Mouse (Mus musculus) lung, adult 18-20 months (tissue): Measurements from ENCODE around the gene Gm3336.
A peak's percentile ranks its signal among the peaks of the same experiment; 100 is the strongest.

Source experiments
- DNase-seq, 2 experiments: peaks; one replicate each; pipeline ENCODE4 v3.0.0; 2022; ENCODE audit warnings: mixed read lengths in 2 of 2

The Gm3336 gene

DNA sequence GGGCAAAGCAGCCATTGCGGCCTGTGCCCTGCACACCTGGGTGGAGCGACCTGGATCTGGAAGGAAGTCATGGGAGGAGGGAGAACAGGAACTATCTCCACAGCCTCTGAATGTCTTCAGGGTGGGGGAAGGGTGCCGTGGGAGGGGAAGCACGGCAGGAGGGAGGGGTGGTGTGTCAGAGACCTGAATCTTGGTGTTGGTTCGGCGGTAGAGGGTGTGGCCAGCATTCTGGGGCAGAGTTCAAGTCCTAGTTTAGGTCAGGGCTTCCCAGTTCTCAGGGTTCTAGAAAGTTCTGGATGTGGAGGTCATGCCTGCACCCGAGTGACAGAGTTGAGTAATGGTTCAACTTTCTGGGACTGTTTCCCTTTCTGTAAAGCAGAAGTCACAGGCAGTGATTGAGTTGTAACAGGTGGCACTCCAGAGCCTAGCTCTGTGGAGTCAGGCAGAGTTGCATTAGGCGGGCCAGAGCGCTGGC is 1.5 kb downstream of the Gm3336 start:
- DNase-seq, result peak; percentile 67 to 68

DNA sequence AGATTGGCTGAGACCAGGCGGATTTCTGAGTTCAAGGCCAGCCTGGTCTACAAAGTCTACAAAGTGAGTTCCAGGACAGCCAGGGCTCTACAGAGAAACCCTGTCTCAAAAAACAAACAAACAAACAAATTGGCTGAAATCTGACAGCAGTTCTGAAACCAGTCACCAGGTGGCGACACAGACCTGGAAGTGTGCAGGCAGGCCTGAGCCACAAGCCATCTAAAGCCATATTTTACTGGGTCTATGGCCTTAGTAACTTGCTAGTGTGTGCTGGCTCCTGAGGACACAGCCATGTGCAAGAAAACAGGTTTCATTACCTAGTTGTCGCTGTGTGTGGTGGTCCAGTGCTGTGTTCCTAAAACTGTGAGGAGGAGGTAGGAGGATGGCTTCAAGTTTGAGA is 2.4 kb downstream of the Gm3336 start:
- DNase-seq, result peak; percentile 77 to 81

DNA sequence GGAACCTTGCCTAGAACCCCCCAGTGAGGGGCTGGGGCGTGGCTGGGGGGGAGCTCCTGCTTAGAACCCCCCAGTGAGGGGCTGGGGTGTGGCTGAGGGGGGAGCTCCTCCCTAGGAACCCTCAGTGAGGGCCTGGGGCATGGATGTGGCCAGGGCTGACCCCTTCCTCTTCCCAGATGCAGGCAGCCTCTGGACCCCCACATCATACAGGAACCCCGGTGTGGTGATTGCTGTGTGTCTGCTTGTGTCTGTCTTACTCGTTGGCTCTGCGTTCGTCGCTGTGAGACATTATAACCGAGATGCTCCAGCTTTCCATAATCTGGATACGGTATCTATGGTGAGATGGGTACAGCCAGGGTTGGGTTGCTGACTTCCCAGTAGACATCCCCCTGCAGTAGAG is 3.3 kb downstream of the Gm3336 start:
- DNase-seq, result no peak

DNA sequence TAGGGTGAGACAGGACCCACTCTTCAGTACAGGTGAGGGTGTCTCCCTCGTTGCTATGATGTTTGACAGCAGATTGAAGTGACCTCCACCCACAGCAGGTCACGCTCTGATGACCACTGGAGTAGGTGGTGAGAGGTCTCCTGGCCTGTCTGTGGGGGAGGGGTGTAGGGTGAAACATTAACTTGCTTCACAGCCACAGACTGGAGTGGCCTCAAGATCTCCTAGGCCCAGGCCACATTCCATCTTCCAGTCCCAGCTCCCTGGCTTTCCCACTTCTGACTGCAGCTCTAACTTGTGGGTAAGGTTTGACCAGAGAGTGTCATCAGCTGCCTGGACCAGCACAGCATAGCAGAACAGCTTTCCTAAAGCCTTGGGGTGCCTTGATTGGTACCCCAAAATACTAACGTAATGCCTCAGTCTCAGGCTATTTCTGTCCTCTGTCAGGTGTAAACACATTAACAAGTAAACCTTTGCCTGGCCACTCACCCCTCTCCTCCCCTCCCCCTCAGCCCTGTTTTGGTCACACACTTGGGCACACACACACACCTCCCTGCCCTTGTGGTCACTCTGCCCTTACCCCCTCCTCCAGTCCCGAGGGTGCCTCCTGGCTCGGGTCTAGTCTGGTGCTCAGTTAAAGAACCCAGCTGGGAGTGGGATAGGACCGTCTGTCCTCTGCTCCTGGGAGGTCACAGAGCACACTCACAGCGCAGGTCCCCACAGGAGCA is 5.3 kb downstream of the Gm3336 start, which contains the start of gene Pde4c:
Gene Pde4c, plus strand, starts transcription at position 235 of the 725 bp plus-strand sequence.
- DNase-seq, result peak; percentile 78 to 87

DNA sequence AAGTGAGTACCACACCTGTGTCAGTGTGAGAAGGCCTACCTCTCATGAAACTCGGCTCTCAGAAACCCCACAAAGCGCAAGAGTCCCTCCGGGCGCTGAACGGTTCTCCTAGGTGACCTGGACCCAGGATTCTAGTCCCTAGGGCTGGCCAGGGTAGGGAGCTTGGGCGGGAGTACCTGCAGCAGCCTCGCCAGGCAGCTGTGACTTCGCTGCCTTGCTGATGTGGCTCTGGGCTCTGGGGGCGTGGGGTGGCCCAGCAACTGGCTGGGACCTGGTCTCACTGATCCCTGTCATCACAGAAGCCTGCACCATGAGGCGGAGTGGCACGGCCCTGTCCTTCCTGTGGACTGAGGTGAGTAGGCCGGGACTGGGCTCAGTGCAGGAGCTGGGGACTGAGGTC is 5.9 kb downstream of the Gm3336 start:
- DNase-seq, result no peak

DNA sequence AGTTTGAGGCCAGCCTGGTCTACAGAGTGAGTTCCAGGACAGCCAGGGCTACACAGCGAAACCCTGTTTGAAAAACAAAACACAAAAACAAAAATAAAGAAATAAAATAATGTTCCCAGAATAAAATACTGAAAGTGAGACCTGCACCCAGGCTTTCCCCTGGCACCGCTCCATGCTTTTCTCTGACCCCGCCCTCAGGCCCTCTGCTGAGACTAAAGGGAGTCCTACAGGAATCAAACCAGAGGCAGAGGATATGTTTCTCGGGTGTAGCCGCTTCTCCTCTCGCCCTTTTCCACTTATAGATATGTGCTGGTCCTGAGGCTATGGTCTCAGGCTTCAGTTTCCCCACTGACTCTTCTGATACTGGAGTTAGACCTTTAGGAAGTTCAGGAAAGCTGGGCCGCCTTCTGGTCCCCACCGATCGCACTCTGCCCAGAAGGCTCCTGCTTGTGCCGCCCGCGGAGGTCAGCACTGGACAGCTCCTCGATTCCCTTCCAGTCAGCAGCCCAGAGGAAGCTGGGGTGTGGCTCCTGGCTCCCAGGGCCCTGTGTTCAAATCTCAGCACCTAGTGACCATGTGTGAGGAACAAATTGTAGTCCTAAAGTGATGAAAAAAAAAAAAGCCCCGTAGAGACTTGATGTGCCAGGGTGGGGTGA is 7.6 kb downstream of the Gm3336 start:
- peak in 1 of 2 experiments; percentile 52 for DNase-seq

DNA sequence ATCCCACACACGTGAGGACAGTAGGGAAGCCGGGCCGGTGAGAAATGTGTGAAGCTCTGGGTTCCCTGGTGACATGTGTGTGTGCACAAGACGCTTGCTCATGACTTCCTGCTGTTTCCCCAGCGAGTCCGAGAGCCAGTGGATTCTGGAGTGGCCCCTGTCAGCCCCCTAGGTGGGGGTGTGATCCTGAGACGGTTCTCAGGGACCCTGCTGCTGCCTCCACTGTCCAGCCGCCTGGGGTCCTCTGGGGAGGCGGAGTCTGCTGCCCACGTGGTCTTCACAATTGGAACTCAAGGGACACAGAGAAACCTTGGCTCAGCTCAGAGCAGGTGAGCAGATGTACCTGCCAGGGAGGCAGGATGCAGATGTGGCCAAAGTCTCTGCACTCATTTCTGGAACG is 8.4 kb downstream of the Gm3336 start:
- DNase-seq, result no peak

DNA sequence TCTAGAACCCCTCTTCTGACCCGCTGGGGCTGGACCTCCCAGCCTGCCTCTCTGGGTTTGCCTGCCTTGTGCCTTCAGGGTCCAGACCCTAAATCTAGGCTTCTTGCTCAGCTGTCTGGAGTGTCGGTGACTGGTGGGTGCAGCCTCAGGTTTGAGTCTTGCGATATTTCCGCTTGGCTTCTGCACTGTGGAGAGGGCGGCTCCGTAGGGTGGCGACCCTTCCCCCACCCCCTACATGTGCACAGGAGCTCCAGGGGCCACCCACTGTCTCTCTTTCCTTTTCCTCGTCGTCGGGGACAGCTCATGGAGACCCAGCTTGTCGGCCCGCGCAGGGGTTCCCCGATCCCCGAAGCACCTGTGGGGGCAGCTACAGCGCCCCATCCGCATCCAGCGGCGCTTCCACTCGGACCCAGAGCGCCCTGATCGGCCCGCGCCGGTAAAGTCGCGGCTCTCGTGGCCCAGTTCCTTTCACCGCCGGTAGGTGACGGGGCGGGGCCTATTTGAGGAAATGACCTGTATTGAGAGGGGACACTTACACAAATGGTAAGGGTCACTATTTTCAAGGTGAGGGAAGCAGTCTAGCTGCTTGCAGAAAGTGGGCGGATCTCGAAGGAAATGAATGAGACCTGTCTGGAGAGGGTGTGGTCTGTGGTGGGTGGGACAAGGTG is 11.6 kb downstream of the Gm3336 start:
- peak; percentile 42 to 55 for DNase-seq

DNA sequence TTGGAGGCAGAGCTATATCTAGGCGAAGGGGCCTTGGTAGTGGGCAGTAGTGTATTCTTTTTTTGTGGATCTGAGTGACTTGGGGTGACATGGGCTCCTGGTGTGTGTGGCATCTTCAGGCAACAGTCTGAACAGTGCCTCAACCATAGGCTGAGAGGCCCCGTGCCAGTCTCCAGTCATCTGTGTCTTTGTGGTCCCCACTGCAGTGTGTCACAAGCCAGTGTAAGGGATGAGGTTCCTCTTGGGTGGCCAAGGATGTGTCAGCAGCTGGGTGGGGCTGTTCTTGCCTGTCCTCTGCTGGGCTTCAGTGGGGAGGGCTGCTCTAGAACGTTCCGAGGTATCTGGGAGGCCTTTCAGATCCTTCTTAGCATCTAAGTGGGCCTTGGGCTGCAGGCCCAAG is 12.6 kb downstream of the Gm3336 start:
- DNase-seq, result no peak

DNA sequence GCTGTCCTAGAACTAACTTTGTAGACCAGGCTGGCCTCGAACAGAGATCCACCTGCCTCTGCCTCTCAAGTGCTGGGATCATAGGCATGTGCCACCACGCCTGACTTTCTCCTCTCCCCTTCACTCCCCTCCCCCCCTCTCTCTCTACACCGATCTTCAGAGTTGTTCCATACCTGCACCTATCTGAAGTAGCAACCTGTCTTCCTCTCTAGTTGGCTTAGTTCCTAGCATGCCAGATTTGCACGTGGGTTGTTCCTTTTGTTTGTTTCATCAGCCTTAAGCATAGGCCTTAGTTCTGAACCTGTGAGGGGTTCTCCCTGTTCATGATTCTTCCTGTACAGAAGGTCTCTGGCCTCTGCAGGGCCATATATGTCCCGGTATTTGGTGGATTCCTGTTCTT is 19.4 kb downstream of the Gm3336 start:
- DNase-seq, result no peak

DNA sequence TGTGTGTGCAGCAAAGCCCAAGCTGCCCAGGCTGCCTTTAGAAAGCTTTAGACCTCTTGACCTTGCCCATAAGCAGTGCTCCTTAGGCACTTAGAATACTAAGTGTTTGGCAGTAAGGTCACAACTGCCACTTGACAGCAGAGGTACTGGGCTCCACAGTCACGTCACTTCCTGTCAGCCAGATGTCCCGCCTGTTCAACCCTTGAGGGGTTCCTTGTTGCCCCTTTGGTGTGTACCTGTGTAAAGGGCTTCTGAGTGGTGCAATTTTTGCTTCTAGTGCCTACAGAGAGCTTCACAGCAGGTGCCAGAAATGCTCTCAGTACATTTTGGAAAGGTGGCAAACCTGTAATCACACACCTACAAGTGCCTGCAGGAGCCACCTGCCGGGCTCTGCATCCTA is 19.9 kb downstream of the Gm3336 start:
- peak; percentile 84 to 91 for DNase-seq

DNA sequence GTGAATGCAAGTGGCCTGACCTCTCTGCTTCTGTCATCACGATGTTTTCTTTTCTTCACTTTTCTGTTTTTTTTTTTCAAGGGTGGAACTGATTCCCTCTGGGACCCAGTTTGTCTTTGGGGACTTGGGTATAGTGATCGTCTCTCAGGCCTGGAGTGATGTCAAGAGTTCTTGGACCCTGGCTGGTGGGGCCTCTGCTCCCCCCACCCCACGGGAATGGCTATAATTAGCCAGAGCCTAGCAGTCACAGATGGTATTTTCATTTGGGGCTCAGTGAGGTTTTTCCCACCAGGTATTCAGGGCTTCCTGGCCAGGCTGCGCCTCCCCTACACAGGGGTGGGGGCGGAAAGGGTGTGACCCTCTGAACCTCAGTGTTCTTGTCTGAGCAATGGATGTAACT is 23.3 kb downstream of the Gm3336 start:
- no peak for DNase-seq

DNA sequence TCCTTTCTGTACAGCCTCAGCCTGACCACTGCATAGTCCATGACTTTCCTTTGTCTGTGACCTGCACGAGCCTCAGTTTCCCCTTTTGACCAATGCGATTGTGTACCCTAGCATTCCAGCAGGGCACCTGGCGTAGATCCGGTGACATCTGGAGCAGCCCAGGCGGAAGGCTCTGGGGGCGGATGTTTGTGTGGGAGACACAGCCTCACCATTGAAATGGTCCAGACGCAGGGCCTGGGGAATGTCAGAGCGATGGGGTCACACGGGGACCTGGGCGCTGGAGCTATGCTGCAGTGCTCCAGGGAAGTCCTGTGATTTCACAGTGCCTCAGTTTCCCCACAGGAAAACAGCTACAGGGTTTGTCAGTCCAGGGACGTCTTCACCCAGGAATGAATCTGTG is 23.8 kb downstream of the Gm3336 start:
- no peak for DNase-seq

DNA sequence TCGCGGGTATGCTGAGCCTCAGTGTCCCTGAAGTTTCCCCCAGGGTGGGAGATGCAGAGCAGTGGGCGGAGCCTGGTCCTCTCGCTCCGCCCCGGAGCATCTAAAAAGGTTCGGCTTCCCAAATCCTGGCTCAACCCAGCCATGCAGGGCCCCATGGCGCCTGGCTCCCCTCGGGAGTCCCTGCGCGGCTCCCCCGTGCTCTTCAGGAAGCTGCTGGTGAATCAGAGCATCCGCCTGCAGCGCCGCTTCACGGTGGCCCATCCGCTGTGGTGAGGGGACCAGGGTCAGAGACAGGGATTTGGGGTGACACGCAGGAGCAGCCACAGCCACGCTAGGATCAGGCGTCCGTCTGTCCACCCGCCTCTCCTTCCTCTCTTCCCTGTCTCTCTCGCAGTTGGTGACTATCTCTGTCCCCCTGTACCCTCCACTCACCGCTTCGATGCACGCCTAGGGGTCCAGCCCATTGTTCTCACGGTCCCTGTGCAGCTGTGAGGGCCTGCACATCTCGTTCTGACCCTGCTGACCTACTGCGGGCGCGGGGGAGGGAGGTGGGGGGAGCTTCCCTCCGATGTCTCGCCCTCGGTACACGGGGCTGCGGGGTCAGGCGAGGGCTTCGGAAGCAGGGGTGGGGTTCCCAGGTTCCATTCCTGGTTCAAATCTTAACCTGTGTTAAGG is 24.8 kb downstream of the Gm3336 start:
- DNase-seq, result no peak

DNA sequence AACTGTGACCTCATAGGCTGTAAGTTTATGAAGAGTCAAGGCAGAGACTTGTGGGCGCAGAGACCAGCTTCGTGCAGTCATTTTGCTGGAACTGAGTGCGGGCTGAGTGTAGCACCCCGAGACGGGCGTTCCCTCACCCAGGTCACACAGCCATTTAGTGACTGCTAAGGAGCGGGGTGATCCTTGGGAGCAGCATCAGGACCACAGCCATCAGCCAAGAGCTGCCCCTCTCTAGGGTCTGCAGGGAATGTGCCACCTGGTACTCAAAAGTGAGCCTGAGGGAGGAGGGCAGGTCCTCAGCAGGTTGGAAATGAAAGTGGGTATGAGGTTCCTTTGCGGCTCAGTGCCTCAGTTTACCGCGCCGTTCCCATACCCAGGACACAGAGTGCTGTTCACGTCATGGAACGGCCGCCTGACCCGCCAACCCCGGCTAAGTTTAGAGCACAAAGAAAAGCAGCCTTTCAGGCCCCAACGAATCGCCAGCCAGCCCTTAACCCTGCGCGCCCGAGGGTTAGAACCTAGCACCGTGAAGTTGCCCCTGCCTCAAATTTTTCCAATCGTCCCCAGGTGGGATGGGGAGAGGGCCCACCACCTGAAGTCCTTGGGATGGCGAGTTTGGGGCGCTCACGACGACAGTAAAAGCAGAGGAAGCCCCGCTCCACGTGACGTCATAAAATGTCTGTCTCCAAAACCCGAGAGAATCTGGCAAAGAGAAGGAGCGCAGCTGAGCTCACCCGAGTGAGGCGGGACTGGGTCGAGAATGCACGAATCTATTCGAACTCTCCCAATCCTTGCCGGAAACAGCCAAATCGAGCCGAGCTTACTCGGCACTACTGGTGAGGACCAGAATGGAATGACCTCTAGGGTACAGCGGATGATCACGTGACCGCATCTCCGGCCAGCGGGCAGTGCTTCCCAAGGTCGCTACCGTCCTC is 25.6 kb downstream of the Gm3336 start:
- DNase-seq, result peak; percentile 71 to 81

DNA sequence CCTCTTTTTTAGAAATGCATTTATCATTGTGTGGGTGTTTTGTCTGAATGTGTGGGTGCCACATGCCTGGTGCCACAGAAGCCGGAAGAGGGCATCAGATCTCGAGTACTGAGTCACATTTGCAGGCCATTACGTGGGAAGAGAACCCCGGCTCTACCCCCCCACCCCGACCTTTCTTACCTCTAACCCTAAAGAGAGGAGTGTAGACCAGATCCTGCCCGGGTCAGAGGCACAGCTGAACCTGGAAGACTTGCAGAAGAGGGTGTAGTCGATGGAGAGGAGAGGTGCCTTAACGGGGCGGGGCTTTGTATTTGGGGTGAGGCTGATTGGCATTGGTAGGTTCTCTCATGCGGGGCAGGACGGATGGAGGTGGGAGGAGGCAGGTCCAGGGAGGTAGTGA is 26.5 kb downstream of the Gm3336 start:
- no peak for DNase-seq

DNA sequence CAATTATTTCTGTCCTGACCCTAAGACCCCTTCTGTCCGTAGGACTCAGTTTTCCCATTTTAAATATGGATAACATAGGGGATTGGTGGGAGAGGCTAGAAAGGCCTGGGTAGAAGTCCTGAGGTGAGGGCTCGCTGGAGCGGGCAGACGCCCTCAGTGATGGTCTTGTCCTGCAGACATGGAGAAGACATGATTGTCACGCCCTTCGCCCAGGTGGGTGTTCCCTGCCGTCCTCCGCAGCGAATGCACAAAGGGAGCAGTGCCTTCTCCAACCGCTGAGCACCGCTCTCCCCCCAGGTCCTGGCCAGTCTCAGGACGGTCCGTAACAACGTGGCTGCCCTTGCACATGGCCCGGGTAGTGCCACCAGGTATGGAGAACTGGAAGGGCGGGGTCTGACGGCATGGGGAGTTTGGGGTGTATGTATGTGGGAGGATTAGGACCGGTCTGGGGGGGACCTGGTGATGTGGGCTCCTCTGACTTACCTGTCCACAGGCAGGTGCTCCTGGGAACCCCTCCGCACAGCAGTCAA is 27.4 kb downstream of the Gm3336 start:
- DNase-seq, result no peak

DNA sequence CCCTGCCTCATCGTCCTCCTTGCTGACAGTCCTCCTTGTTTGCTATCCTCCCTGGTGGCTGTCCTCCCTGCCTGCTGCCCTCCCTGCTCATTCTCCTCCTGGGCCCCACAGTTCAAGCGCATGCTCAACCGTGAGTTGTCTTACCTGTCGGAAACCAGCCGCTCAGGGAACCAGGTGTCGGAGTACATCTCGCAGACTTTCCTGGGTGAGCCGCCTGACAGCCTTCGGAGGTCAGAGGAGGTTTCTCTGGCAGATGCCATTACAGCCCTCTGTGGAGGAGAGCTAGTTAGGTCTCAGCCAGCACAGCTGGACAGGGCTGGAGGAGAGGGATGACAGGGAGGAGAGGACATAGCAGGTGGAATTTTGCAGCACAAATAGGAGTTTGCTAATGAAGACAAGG is 28.3 kb downstream of the Gm3336 start:
- no peak for DNase-seq

DNA sequence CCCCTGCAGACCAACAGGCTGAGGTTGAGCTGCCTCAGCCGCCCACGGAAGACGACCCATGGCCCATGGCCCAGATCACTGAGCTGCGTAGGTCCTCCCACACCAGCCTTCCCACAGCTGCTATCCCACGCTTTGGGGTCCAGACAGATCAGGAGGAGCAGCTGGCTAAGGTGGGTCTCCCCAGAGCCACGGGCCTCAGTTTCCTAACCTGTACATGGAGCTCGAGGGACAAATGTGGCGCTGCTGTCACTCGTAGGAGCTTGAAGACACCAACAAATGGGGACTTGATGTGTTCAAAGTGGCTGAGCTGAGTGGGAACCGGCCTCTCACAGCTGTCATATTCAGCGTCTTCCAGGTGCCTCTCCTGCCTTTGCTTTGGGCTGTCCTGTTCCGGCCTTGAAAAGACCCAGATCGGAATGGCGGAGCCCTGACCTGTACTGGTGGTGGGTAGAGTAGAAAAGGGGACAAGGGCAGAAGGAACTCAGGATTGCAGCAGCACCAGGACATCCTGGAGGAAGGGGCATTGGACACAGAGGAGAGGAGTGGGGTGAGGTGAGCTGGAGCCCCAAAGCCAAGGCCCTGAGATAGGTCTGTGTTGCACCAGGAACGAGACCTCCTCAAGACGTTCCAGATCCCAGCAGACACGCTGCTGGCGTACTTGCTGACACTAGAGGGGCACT is 29.0 kb downstream of the Gm3336 start:
- no peak for DNase-seq

DNA sequence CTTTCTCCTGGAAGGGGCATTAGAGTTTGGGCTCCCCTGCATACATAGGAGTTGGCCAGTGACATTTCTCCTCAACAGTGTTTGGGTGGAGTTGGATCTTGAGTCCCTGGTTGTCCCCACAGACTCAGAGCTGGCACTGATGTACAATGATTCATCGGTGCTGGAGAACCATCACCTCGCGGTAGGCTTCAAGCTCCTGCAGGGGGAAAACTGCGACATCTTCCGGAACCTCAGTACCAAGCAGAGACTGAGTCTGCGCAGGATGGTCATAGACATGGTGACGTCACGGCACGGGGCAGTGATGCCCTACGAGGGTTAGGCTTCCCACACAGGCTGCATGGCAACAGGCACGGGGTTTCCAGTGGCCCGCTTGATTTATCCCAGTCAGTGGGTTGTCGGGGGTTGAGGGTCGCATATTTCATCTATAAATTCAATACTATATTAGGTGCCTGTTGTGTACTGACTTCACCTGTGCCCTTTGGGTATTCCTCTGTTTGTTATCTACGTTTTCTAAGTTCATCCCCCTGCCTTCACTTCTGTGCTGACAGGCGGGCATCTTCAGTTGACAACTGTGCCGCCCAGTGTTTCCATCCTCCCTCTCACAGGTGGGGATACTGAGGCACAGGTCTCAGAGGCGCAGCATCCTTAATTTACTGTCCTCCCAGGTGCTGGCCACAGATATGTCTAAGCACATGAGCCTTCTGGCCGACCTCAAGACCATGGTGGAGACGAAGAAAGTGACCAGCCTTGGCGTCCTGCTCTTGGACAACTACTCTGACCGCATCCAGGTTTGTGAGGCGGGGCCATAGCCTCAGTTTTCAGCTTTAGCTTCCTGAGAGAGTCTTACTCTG is 30.1 kb downstream of the Gm3336 start:
- no peak for DNase-seq
